Mouse (Mus musculus): ENCODE data around the gene Gm20388. TPM values are rescaled to one million over a fixed set of nuclear protein-coding genes. Genes with fewer than 3 reads are reported as not detected.

Gene Gm20388
- polyA plus RNA-seq, 1 experiment from 2014 or later, result not detected

- Histone ChIP-seq H3K4me3 (replicated peaks; ENCODE audit: low read length) (no peak overlapping the region), H3K36me3 (replicated peaks; ENCODE audit: control insufficient read depth, insufficient read depth) (no peaks in the 10 kb centered on the region), H3K27me3 (ENCODE audit: control insufficient read depth, insufficient read depth, low read length) (no peaks in the 10 kb centered on the region), H3K9me3 (ENCODE audit: control insufficient read depth, low read length) (no peaks in the 10 kb centered on the region), H3K4me2 (replicated peaks) (no peak overlapping the region), H3K27ac (no peak overlapping the region), H3K9ac (no peak overlapping the region), H3K4me1 (replicated peaks; ENCODE audit: control insufficient read depth, insufficient read depth, low read length) (no peaks in the 10 kb centered on the region; the same call in 1 of the 2 replicates)
- WGBS, result 94% methylated on average over 6 of the region's 6 CpGs
- ATAC-seq (ENCODE audit: low FRiP score) (no peak), DNase-seq (ENCODE audit: low spot score) (no peak)
Observed at GRCm38 (mm10) chr8:120017786-120018185, 107.1 kb downstream of the Gm20388 start.

- H3K9me3 ChIP-seq (ENCODE audit: control insufficient read depth, low read length), result no peaks in the 10 kb centered on the region
- H3K27me3 ChIP-seq (ENCODE audit: control insufficient read depth, insufficient read depth, low read length), result no peaks in the 10 kb centered on the region
- ATAC-seq (ENCODE audit: low FRiP score) (no peak), DNase-seq (ENCODE audit: low spot score) (no peak)
- H3K27ac ChIP-seq, result no peak overlapping the region
- H3K4me1 ChIP-seq (replicated peaks; ENCODE audit: control insufficient read depth, insufficient read depth, low read length), result no peaks in the 10 kb centered on the region; the same call in 1 of the 2 replicates
- no peak overlapping the region for H3K9ac ChIP-seq
- H3K4me2 ChIP-seq (replicated peaks), result no peak overlapping the region
- H3K36me3 ChIP-seq (replicated peaks; ENCODE audit: control insufficient read depth, insufficient read depth), result no peaks in the 10 kb centered on the region
- WGBS, result 22% methylated on average over 6 of the region's 6 CpGs
- H3K4me3 ChIP-seq (replicated peaks; ENCODE audit: low read length), result no peak overlapping the region
Observed at GRCm38 (mm10) chr8:120018379-120018778, 107.7 kb downstream of the Gm20388 start.

GRCm38 (mm10) chr8:120019297-120019696 lies 108.7 kb downstream of the Gm20388 start:
- no peak for ATAC-seq (ENCODE audit: low FRiP score)
- H3K9ac ChIP-seq, result no peak overlapping the region
- no peak for DNase-seq (ENCODE audit: low spot score)
- H3K36me3 ChIP-seq (replicated peaks; ENCODE audit: control insufficient read depth, insufficient read depth), result no peaks in the 10 kb centered on the region
- no peak overlapping the region for H3K4me3 ChIP-seq (replicated peaks; ENCODE audit: low read length)
- no peak overlapping the region for H3K27ac ChIP-seq
- H3K9me3 ChIP-seq (ENCODE audit: control insufficient read depth, low read length), result no peaks in the 10 kb centered on the region
- no peaks in the 10 kb centered on the region; the same call in 1 of the 2 replicates for H3K4me1 ChIP-seq (replicated peaks; ENCODE audit: control insufficient read depth, insufficient read depth, low read length)
- no peak overlapping the region for H3K4me2 ChIP-seq (replicated peaks)
- 71% methylated on average over 5 of the region's 5 CpGs for WGBS
- H3K27me3 ChIP-seq (ENCODE audit: control insufficient read depth, insufficient read depth, low read length), result no peaks in the 10 kb centered on the region

- H3K4me2 ChIP-seq (replicated peaks), result no peak overlapping the region
- 78% methylated on average over 7 of the region's 7 CpGs for WGBS
- H3K27me3 ChIP-seq (ENCODE audit: control insufficient read depth, insufficient read depth, low read length), result no peaks in the 10 kb centered on the region
Observed at GRCm38 (mm10) chr8:120020298-120020697, 109.7 kb downstream of the Gm20388 start.

GRCm38 (mm10) chr8:120026199-120026598 lies 115.6 kb downstream of the Gm20388 start:
- Histone ChIP-seq H3K4me3 (replicated peaks; ENCODE audit: low read length) (no peak overlapping the region), H3K9ac (no peak overlapping the region), H3K9me3 (ENCODE audit: control insufficient read depth, low read length) (no peaks in the 10 kb centered on the region), H3K27me3 (ENCODE audit: control insufficient read depth, insufficient read depth, low read length) (no peaks in the 10 kb centered on the region), H3K36me3 (replicated peaks; ENCODE audit: control insufficient read depth, insufficient read depth) (no peaks in the 10 kb centered on the region), H3K4me2 (replicated peaks) (no peak overlapping the region), H3K4me1 (replicated peaks; ENCODE audit: control insufficient read depth, insufficient read depth, low read length) (no peaks in the 10 kb centered on the region), H3K27ac (no peak overlapping the region)
- DNase-seq (ENCODE audit: low spot score) (no peak), ATAC-seq (ENCODE audit: low FRiP score) (no peak)
- 86% methylated on average over 5 of the region's 5 CpGs for WGBS

More at GRCm38 (mm10) chr8:120020298-120020697, 109.7 kb downstream of the Gm20388 start:
- no peaks in the 10 kb centered on the region; the same call in 1 of the 2 replicates for H3K4me1 ChIP-seq (replicated peaks; ENCODE audit: control insufficient read depth, insufficient read depth, low read length)
- H3K9ac ChIP-seq, result no peak overlapping the region
- no peaks in the 10 kb centered on the region for H3K9me3 ChIP-seq (ENCODE audit: control insufficient read depth, low read length)
- no peak overlapping the region for H3K4me3 ChIP-seq (replicated peaks; ENCODE audit: low read length)
- no peak overlapping the region for H3K27ac ChIP-seq
- no peak for DNase-seq (ENCODE audit: low spot score)
- ATAC-seq (ENCODE audit: low FRiP score), result no peak
- H3K36me3 ChIP-seq (replicated peaks; ENCODE audit: control insufficient read depth, insufficient read depth), result no peaks in the 10 kb centered on the region

GRCm38 (mm10) chr8:120026991-120027390 lies 116.3 kb downstream of the Gm20388 start:
- no peaks in the 10 kb centered on the region for H3K27me3 ChIP-seq (ENCODE audit: control insufficient read depth, insufficient read depth, low read length)
- no peak overlapping the region for H3K9ac ChIP-seq
- 88% methylated on average over 6 of the region's 6 CpGs for WGBS

GRCm38 (mm10) chr8:120030447-120030846 lies 119.8 kb downstream of the Gm20388 start:
- Histone ChIP-seq H3K4me3 (replicated peaks; ENCODE audit: low read length) (no peak overlapping the region), H3K9ac (no peak overlapping the region), H3K36me3 (replicated peaks; ENCODE audit: control insufficient read depth, insufficient read depth) (no peaks in the 10 kb centered on the region), H3K4me1 (replicated peaks; ENCODE audit: control insufficient read depth, insufficient read depth, low read length) (no peaks in the 10 kb centered on the region), H3K9me3 (ENCODE audit: control insufficient read depth, low read length) (no peaks in the 10 kb centered on the region), H3K4me2 (replicated peaks) (no peak overlapping the region), H3K27me3 (ENCODE audit: control insufficient read depth, insufficient read depth, low read length) (no peaks in the 10 kb centered on the region), H3K27ac (no peak overlapping the region)
- no peak for DNase-seq (ENCODE audit: low spot score)
- 77% methylated on average over 5 of the region's 5 CpGs for WGBS
- no peak for ATAC-seq (ENCODE audit: low FRiP score)

More at GRCm38 (mm10) chr8:120026991-120027390, 116.3 kb downstream of the Gm20388 start:
- H3K4me1 ChIP-seq (replicated peaks; ENCODE audit: control insufficient read depth, insufficient read depth, low read length), result no peaks in the 10 kb centered on the region
- H3K4me3 ChIP-seq (replicated peaks; ENCODE audit: low read length), result no peak overlapping the region
- no peaks in the 10 kb centered on the region for H3K36me3 ChIP-seq (replicated peaks; ENCODE audit: control insufficient read depth, insufficient read depth)
- H3K9me3 ChIP-seq (ENCODE audit: control insufficient read depth, low read length), result no peaks in the 10 kb centered on the region
- no peak overlapping the region for H3K27ac ChIP-seq
- DNase-seq (ENCODE audit: low spot score) (no peak), ATAC-seq (ENCODE audit: low FRiP score) (no peak)
- no peak overlapping the region for H3K4me2 ChIP-seq (replicated peaks)

GRCm38 (mm10) chr8:120032549-120033208 lies 122.0 kb downstream of the Gm20388 start:
- Histone ChIP-seq H3K27ac (no peak overlapping the region), H3K9ac (no peak overlapping the region)
- no peak for ATAC-seq (ENCODE audit: low FRiP score)

GRCm38 (mm10) chr8:120034471-120034870 lies 123.8 kb downstream of the Gm20388 start:
- H3K36me3 ChIP-seq (replicated peaks; ENCODE audit: control insufficient read depth, insufficient read depth), result no peaks in the 10 kb centered on the region
- no peaks in the 10 kb centered on the region for H3K27me3 ChIP-seq (ENCODE audit: control insufficient read depth, insufficient read depth, low read length)
- no peak for ATAC-seq (ENCODE audit: low FRiP score)
- H3K9ac ChIP-seq, result no peak overlapping the region
- H3K4me1 ChIP-seq (replicated peaks; ENCODE audit: control insufficient read depth, insufficient read depth, low read length), result no peaks in the 10 kb centered on the region
- H3K4me3 ChIP-seq (replicated peaks; ENCODE audit: low read length), result no peak overlapping the region
- H3K9me3 ChIP-seq (ENCODE audit: control insufficient read depth, low read length), result no peaks in the 10 kb centered on the region
- WGBS, result 32% methylated on average over 6 of the region's 6 CpGs
- DNase-seq (ENCODE audit: low spot score), result no peak
- no peak overlapping the region for H3K27ac ChIP-seq
- H3K4me2 ChIP-seq (replicated peaks), result no peak overlapping the region

More at GRCm38 (mm10) chr8:120032549-120033208, 122.0 kb downstream of the Gm20388 start:
- WGBS, result 78% methylated on average over 5 of the region's 5 CpGs
- H3K27me3 ChIP-seq (ENCODE audit: control insufficient read depth, insufficient read depth, low read length), result no peaks in the 10 kb centered on the region
- no peaks in the 10 kb centered on the region for H3K4me1 ChIP-seq (replicated peaks; ENCODE audit: control insufficient read depth, insufficient read depth, low read length)
- no peak overlapping the region for H3K4me3 ChIP-seq (replicated peaks; ENCODE audit: low read length)
- no peak overlapping the region for H3K4me2 ChIP-seq (replicated peaks)
- no peaks in the 10 kb centered on the region for H3K9me3 ChIP-seq (ENCODE audit: control insufficient read depth, low read length)
- DNase-seq (ENCODE audit: low spot score), result no peak
- no peaks in the 10 kb centered on the region for H3K36me3 ChIP-seq (replicated peaks; ENCODE audit: control insufficient read depth, insufficient read depth)
